Mouse (Mus musculus) hindbrain, postnatal 0 days (tissue): ENCODE results near the gene Zan. TPM values are rescaled to one million over a fixed set of nuclear protein-coding genes. Genes with fewer than 3 reads are reported as not detected.
A peak's percentile ranks its signal among the peaks of the same experiment; 100 is the strongest.

Experiments
- ATAC-seq: fragments of 200-750 bp; cut with Nextera tagmentation; 2 replicates; pipeline ENCODE4 v1.8.0; 2017; ENCODE audit warnings: mild to moderate bottlenecking, moderate TSS enrichment, moderate library complexity
- DNase-seq: peaks from one replicate; pipeline ENCODE4 v3.0.0-alpha.2; 2015; ENCODE audit warnings: low spot score
- H3K27ac ChIP-seq: fragments of 300-500 bp; sonication (generic); 2 replicates; pipeline ENCODE4 v1.5.1; 2014; ENCODE audit warnings: mild to moderate bottlenecking
- H3K27me3 ChIP-seq: fragments of 300-500 bp; sonication (generic); 2 replicates; pipeline ENCODE4 v1.6.1; 2014; ENCODE audit warnings: low read length, mixed read lengths; ENCODE audit not compliant: insufficient read depth
- H3K36me3 ChIP-seq: fragments of 300-500 bp; sonication (generic); 2 replicates; pipeline ENCODE4 v1.6.1; 2014; ENCODE audit warnings: low read length, mixed read lengths; ENCODE audit not compliant: insufficient read depth
- H3K4me1 ChIP-seq: fragments of 300-500 bp; sonication (generic); 2 replicates; pipeline ENCODE4 v1.6.1; 2014; ENCODE audit warnings: antibody characterized with exemption, low read length, mixed read lengths; ENCODE audit not compliant: insufficient read depth
- H3K4me2 ChIP-seq: fragments of 300-500 bp; sonication (generic); 2 replicates; pipeline ENCODE4 v1.6.1; 2014; ENCODE audit warnings: low read depth, mild to moderate bottlenecking, low read length, moderate library complexity, mixed read lengths
- H3K4me3 ChIP-seq: fragments of 300-500 bp; sonication (generic); 2 replicates; pipeline ENCODE4 v1.5.1; 2014; ENCODE audit warnings: low read length
- H3K9ac ChIP-seq: fragments of 300-500 bp; sonication (generic); replicated peaks from 2 replicates; pipeline ENCODE4 v1.6.1; 2014; ENCODE audit warnings: mild to moderate bottlenecking, low read length, moderate library complexity, mixed read lengths
- H3K9me3 ChIP-seq: fragments of 300-500 bp; sonication (generic); 2 replicates; pipeline ENCODE4 v1.6.1; 2016; ENCODE audit warnings: low read length, mixed read lengths
- CTCF ChIP-seq: IDR thresholded peaks from 2 replicates; pipeline ENCODE4 v1.5.1; 2016; ENCODE audit warnings: antibody characterized with exemption, control low read depth, low read depth
- WGBS: fragments of 180-500 bp; shearing (Covaris S2); extraction: QIAGEN DNeasy Blood & Tissue Kit; methylation state at CpG from one replicate; pipeline ENCODE4 v1.1.7; 2014; 5-methylcytosine and 5-hydroxymethylcytosine counted together
- polyA plus RNA-seq: library from polyadenylated mRNA; unstranded; fragments of >200 nt; fragmentation: Nextera tagmentation; extraction: Ambion mirVana; gene quantifications from 2 replicates; pipeline ENCODE4 v1.2.1, GENCODE M21; 2015
- total RNA-seq: library from RNA; depleted of rRNA; stranded (reverse); fragments of >200 nt; gene quantifications from 2 replicates; pipeline ENCODE4 v1.2.3, GENCODE M21; 2014

Gene Zan
- total and polyA plus RNA-seq, 2 experiments from 2014 or later, result 0.15 to 1.6 TPM

DNA sequence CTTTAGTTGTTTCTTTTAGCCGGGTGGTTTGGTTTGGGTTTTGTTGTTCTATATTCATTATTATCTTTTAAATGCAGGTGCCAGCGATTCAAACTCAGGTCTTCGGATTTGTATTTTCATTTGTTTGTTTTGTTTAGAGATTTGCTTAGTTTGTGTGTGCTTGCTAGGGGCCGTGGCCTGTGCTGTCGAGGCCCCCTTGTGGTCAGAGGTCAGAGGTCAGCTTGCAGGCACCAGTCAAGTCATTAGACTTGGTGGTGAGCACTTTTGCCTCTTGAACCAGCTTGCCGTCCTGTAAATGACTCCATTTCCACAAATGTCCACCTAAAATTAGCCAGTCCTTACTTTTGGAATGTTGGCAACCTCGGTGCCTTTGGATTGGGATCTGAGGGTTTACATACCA, 118.5 kb downstream of the Zan start:
- TF ChIP-seq CTCF, result no peak
- DNase-seq (no peak), ATAC-seq (no peak)
- Histone ChIP-seq H3K4me2 (no peak overlapping the region), H3K9ac (no peak overlapping the region), H3K27me3 (no peaks in the 10 kb centered on the region), H3K9me3 (no peaks in the 10 kb centered on the region), H3K4me3 (no peak overlapping the region), H3K27ac (no peak overlapping the region), H3K4me1 (no peaks in the 10 kb centered on the region), H3K36me3 (peaks cover 8% of the 10 kb centered on the region)
- 44% methylated on average over 7 of the region's 7 CpGs for WGBS

DNA sequence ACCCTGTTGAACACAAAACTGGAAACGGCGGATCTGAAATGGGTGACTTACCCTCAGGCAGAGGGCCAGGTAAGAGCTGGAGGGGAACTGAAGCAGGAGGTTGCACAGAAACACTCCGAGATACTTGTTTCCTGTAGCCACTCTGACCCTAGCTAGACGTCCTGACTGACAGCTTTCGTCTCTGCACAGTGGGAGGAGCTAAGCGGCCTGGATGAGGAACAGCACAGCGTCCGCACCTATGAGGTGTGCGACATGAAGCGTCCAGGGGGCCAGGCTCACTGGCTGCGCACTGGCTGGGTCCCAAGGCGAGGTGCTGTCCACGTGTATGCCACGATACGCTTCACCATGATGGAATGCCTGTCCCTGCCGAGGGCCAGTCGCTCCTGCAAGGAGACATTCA, 122.8 kb downstream of the Zan start:
- 88% methylated on average over 17 of the region's 17 CpGs for WGBS
- Histone ChIP-seq H3K4me2 (no peak overlapping the region), H3K4me1 (0 out of 2 replicates have a peak, but pooled peaks cover 9% of the 10 kb centered on the region), H3K27ac (no peak overlapping the region), H3K36me3 (no peaks in the 10 kb centered on the region), H3K4me3 (no peak overlapping the region), H3K9me3 (no peaks in the 10 kb centered on the region), H3K27me3 (0 out of 2 replicates have a peak, but pooled peaks cover under 1% of the 10 kb centered on the region), H3K9ac (no peak overlapping the region)
- TF ChIP-seq CTCF, result no peak
- DNase-seq (no peak), ATAC-seq (no peak)

- ATAC-seq, result no peak
- no peak for DNase-seq
- Histone ChIP-seq H3K36me3 (no peaks in the 10 kb centered on the region), H3K27me3 (0 out of 2 replicates have a peak, but pooled peaks cover 6% of the 10 kb centered on the region), H3K4me3 (peak overlapping the region; percentile 57), H3K27ac (no peak overlapping the region), H3K4me1 (0 out of 2 replicates have a peak, but pooled peaks cover 15% of the 10 kb centered on the region), H3K9me3 (no peaks in the 10 kb centered on the region), H3K4me2 (peak overlapping the region; percentile 86), H3K9ac (peak overlapping the region; percentile 3; the same call in 1 of the 2 replicates)
- WGBS, result 24% methylated on average over 16 of the region's 16 CpGs
- no peak for TF ChIP-seq CTCF
Observed at GRCm38 (mm10) chr5:137352011-137352975, 124.6 kb downstream of the Zan start.

DNA sequence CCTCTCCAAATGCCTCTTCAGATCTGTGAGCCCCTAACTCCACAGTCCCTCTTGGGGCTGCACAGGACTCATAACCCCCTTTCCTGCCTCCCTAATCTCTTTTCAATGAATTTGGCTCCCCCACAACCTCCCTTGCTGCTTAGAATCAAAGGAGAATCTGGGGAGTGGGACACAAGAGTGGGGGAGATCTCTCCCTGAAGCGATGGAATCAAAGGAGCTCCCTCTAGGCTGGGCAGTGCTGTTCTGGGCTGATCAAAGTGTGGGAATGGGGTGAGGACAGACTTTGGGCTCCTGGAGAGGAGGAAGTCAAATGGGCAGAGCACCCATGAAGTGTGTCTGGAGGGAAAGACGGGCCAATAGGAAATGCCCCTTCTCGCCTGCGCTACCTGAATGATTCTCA, 125.5 kb downstream of the Zan start:
- H3K9ac ChIP-seq, result peak overlapping the region; percentile 55; the same call in 1 of the 2 replicates
- WGBS, result 17% methylated on average over 4 of the region's 4 CpGs
- no peak for DNase-seq
- no peaks in the 10 kb centered on the region for H3K36me3 ChIP-seq
- H3K4me1 ChIP-seq, result 0 out of 2 replicates have a peak, but pooled peaks cover 15% of the 10 kb centered on the region
- H3K4me3 ChIP-seq, result peak overlapping the region; percentile 57
- peak overlapping the region; percentile 86 for H3K4me2 ChIP-seq
- TF ChIP-seq CTCF, result no peak
- 0 out of 2 replicates have a peak overlapping the region, but pooled peaks have one; percentile 62 for H3K27ac ChIP-seq
- H3K27me3 ChIP-seq, result 0 out of 2 replicates have a peak, but pooled peaks cover 6% of the 10 kb centered on the region
- no peak for ATAC-seq
- H3K9me3 ChIP-seq, result no peaks in the 10 kb centered on the region

GRCm38 (mm10) chr5:137351058-137351380, 125.8 kb downstream of the Zan start:
- Histone ChIP-seq H3K27ac (peak overlapping the region; percentile 62), H3K9ac (peak overlapping the region; percentile 55), H3K36me3 (no peaks in the 10 kb centered on the region), H3K4me3 (peak overlapping the region; percentile 57), H3K4me1 (0 out of 2 replicates have a peak, but pooled peaks cover 15% of the 10 kb centered on the region), H3K27me3 (0 out of 2 replicates have a peak, but pooled peaks cover 6% of the 10 kb centered on the region), H3K9me3 (no peaks in the 10 kb centered on the region), H3K4me2 (peak overlapping the region; percentile 86)
- no peak for TF ChIP-seq CTCF
- 5% methylated on average over 8 of the region's 8 CpGs for WGBS
- no peak for ATAC-seq
- DNase-seq, result no peak

- Histone ChIP-seq H3K4me1 (0 out of 2 replicates have a peak, but pooled peaks cover 15% of the 10 kb centered on the region), H3K27me3 (0 out of 2 replicates have a peak, but pooled peaks cover 6% of the 10 kb centered on the region), H3K4me3 (peak overlapping the region; percentile 57), H3K27ac (peak overlapping the region; percentile 62), H3K4me2 (peak overlapping the region; percentile 86), H3K36me3 (no peaks in the 10 kb centered on the region), H3K9me3 (no peaks in the 10 kb centered on the region), H3K9ac (peak overlapping the region; percentile 55)
- DNase-seq (peak; percentile 44), ATAC-seq (peak; percentile 74)
- WGBS, result 2% methylated on average over 55 of the region's 55 CpGs
- no peak for TF ChIP-seq CTCF
Observed at GRCm38 (mm10) chr5:137350205-137351057, 126.4 kb downstream of the Zan start.
